Mouse (Mus musculus): ENCODE measurements around the gene Necap2. TPM values are rescaled to one million over a fixed set of nuclear protein-coding genes. Genes with fewer than 3 reads are reported as not detected.

Necap2 gene
- polyA plus RNA-seq, 1 experiment from 2014 or later, result 87.5 TPM

- WGBS (ENCODE audit: insufficient replicate concordance), result 45% methylated on average over 10 of the region's 10 CpGs
- Histone ChIP-seq H3K4me3 (ENCODE audit: low read depth, low read length) (no peak overlapping the region), H3K9me3 (replicated peaks; ENCODE audit: control insufficient read depth, low read length) (no peaks in the 10 kb centered on the region), H3K9ac (ENCODE audit: low read depth, low read length) (no peak overlapping the region), H3K4me1 (ENCODE audit: control insufficient read depth, low read depth, low read length) (peaks cover 3% of the 10 kb centered on the region), H3K36me3 (ENCODE audit: control insufficient read depth, insufficient read depth) (no peaks in the 10 kb centered on the region), H3K27me3 (ENCODE audit: control insufficient read depth, insufficient read depth, low read depth, low read length) (no peaks in the 10 kb centered on the region), H3K4me2 (ENCODE audit: low read depth, low read length) (no peak overlapping the region), H3K27ac (ENCODE audit: low read length) (no peak overlapping the region)
- ATAC-seq (ENCODE audit: low read depth), result peak; percentile 87
These were observed 8.7 kb upstream of the Necap2 start for GRCm38 (mm10) chr4:141086862-141087261.

- WGBS (ENCODE audit: insufficient replicate concordance), result 69% methylated on average over 18 of the region's 18 CpGs
- H3K27ac ChIP-seq (ENCODE audit: low read length), result no peak overlapping the region
- peaks cover 39% of the 10 kb centered on the region for H3K4me1 ChIP-seq (ENCODE audit: control insufficient read depth, low read depth, low read length)
- no peak for ATAC-seq (ENCODE audit: low read depth)
- peak overlapping the region; percentile 88 for H3K4me3 ChIP-seq (ENCODE audit: low read depth, low read length)
- peak overlapping the region; percentile 39 for H3K4me2 ChIP-seq (ENCODE audit: low read depth, low read length)
- no peak overlapping the region for H3K9ac ChIP-seq (ENCODE audit: low read depth, low read length)
- H3K9me3 ChIP-seq (replicated peaks; ENCODE audit: control insufficient read depth, low read length), result no peaks in the 10 kb centered on the region
- H3K36me3 ChIP-seq (ENCODE audit: control insufficient read depth, insufficient read depth), result peaks cover 4% of the 10 kb centered on the region
- no peaks in the 10 kb centered on the region for H3K27me3 ChIP-seq (ENCODE audit: control insufficient read depth, insufficient read depth, low read depth, low read length)
These were observed 467 bp upstream of the Necap2 start for GRCm38 (mm10) chr4:141078510-141079137.

DNA sequence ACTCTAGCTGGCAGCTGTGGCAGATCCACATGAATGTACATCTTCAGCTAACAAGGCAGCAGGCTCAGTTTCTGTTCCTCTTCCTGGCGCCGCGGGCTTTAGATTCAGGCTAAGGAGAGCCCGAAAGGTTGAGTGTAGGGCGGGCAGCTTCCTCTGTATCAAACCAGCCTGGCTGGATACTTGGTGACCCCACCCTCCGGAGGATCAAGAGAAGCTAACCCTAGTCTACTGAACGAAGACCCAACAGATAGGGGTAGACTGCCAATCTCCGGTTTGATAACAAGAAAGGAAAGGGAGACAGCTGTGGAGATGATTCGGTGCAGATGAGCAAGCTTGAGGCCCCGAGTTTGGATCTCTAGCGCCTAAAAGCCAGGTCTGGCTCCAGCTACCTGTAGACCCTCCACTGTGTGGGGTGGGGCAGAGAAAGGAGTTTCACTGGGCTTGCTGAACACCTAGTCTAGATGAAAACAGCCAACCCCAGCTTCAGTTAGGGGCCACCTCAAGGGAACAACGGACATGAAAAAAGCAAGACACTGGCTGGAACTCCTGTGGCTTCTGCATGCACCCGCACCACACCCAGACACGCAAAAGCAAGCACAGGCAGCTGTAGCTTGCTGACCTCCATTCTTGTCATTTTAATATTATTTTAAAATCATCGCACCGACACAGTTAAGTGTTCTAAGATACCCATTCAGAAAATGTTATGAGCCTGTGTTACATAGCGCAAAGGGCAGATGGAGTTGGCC is 1.2 kb downstream of the Necap2 start:
- Histone ChIP-seq H3K4me1 (ENCODE audit: control insufficient read depth, low read depth, low read length) (peaks cover 50% of the 10 kb centered on the region), H3K27ac (ENCODE audit: low read length) (peak overlapping the region; percentile 94), H3K36me3 (ENCODE audit: control insufficient read depth, insufficient read depth) (peaks cover 19% of the 10 kb centered on the region), H3K27me3 (ENCODE audit: control insufficient read depth, insufficient read depth, low read depth, low read length) (no peaks in the 10 kb centered on the region), H3K9ac (ENCODE audit: low read depth, low read length) (peak overlapping the region; percentile 90), H3K4me3 (ENCODE audit: low read depth, low read length) (peak overlapping the region; percentile 88), H3K9me3 (replicated peaks; ENCODE audit: control insufficient read depth, low read length) (no peaks in the 10 kb centered on the region), H3K4me2 (ENCODE audit: low read depth, low read length) (peak overlapping the region; percentile 82)
- WGBS (ENCODE audit: insufficient replicate concordance), result 18% methylated on average over 17 of the region's 17 CpGs
- peak; percentile 71 for ATAC-seq (ENCODE audit: low read depth)

DNA sequence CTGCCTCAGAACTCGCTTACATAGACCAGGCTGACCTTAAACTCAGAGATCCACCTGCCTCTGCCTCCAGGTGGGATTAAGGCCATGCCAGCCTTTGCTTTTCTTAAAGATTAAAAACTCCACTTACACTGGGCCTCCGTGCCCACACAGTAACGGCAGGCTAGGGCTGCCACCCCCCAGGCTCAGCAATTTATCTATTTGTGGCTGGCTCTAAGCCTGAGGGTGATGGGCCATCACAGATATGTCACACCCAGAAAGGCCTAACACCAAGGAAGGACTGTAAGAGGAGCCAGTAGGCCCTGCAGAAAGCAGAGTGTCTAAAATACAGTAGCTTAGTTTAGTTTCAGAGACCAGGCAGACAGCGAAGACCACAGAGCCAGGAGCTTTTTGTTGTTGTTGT is 4.0 kb downstream of the Necap2 start:
- peak; percentile 55 for ATAC-seq (ENCODE audit: low read depth)
- Histone ChIP-seq H3K9ac (ENCODE audit: low read depth, low read length) (peak overlapping the region; percentile 53), H3K4me3 (ENCODE audit: low read depth, low read length) (peak overlapping the region; percentile 31), H3K4me2 (ENCODE audit: low read depth, low read length) (peak overlapping the region; percentile 56), H3K4me1 (ENCODE audit: control insufficient read depth, low read depth, low read length) (peaks cover 61% of the 10 kb centered on the region), H3K9me3 (replicated peaks; ENCODE audit: control insufficient read depth, low read length) (no peaks in the 10 kb centered on the region), H3K27ac (ENCODE audit: low read length) (peak overlapping the region; percentile 86), H3K36me3 (ENCODE audit: control insufficient read depth, insufficient read depth) (peaks cover 45% of the 10 kb centered on the region), H3K27me3 (ENCODE audit: control insufficient read depth, insufficient read depth, low read depth, low read length) (no peaks in the 10 kb centered on the region)
- WGBS (ENCODE audit: insufficient replicate concordance), result 29% methylated on average over 4 of the region's 4 CpGs

DNA sequence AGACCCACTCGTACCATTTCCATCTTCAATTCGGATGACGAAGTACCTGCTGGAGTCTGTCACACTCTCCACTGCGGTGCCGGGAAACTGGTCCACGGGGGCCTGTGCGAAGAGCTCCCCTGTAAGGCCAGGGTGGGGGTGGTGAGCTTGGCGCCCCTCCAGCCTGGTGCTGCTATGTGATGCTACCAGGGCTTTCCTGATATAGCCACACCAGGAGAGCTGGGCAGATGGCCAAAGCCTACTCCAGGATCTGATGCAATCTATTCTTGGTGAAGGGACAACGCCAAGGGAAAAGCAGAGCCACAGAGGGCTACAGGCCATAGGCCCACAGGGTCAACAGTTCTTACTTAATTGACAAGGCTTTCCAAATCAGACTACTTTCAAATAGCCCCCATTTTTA is 4.5 kb downstream of the Necap2 start:
- Histone ChIP-seq H3K4me1 (ENCODE audit: control insufficient read depth, low read depth, low read length) (peaks cover 66% of the 10 kb centered on the region), H3K9me3 (replicated peaks; ENCODE audit: control insufficient read depth, low read length) (no peaks in the 10 kb centered on the region), H3K36me3 (ENCODE audit: control insufficient read depth, insufficient read depth) (peaks cover 50% of the 10 kb centered on the region), H3K27ac (ENCODE audit: low read length) (peak overlapping the region; percentile 86), H3K4me3 (ENCODE audit: low read depth, low read length) (peak overlapping the region; percentile 31), H3K4me2 (ENCODE audit: low read depth, low read length) (peak overlapping the region; percentile 56), H3K9ac (ENCODE audit: low read depth, low read length) (peak overlapping the region; percentile 53), H3K27me3 (ENCODE audit: control insufficient read depth, insufficient read depth, low read depth, low read length) (no peaks in the 10 kb centered on the region)
- WGBS (ENCODE audit: insufficient replicate concordance), result 62% methylated on average over 9 of the region's 9 CpGs
- peak; percentile 19 for ATAC-seq (ENCODE audit: low read depth)

- Histone ChIP-seq H3K9me3 (replicated peaks; ENCODE audit: control insufficient read depth, low read length) (no peaks in the 10 kb centered on the region), H3K27ac (ENCODE audit: low read length) (no peak overlapping the region), H3K27me3 (ENCODE audit: control insufficient read depth, insufficient read depth, low read depth, low read length) (no peaks in the 10 kb centered on the region), H3K36me3 (ENCODE audit: control insufficient read depth, insufficient read depth) (peaks cover 61% of the 10 kb centered on the region), H3K4me3 (ENCODE audit: low read depth, low read length) (no peak overlapping the region), H3K9ac (ENCODE audit: low read depth, low read length) (no peak overlapping the region), H3K4me1 (ENCODE audit: control insufficient read depth, low read depth, low read length) (peaks cover 69% of the 10 kb centered on the region), H3K4me2 (ENCODE audit: low read depth, low read length) (no peak overlapping the region)
- ATAC-seq (ENCODE audit: low read depth), result no peak
- WGBS (ENCODE audit: insufficient replicate concordance), result 85% methylated on average over 11 of the region's 11 CpGs
These were observed 5.7 kb downstream of the Necap2 start for GRCm38 (mm10) chr4:141072502-141072901.

DNA sequence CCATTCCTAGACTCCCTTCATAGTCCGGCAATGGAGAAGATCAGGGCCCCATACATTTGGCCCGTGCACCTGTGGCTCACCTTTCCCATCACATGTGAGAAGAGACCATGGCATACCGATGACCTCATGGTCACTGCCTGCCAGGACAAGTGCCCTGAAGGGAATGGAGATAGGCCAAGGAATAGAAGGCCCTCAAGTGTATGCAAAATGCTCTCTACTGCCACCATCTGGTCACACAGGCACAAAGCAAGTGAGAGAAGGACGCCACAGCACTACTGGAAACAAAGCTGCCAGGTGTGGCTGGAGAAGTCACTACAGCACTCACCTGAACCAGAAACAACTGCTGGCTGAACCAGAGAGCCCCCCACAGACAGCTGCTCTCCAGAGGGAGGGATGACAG is 8.4 kb downstream of the Necap2 start:
- no peak overlapping the region for H3K9ac ChIP-seq (ENCODE audit: low read depth, low read length)
- peaks cover 75% of the 10 kb centered on the region for H3K36me3 ChIP-seq (ENCODE audit: control insufficient read depth, insufficient read depth)
- H3K9me3 ChIP-seq (replicated peaks; ENCODE audit: control insufficient read depth, low read length), result no peaks in the 10 kb centered on the region
- no peak overlapping the region for H3K4me3 ChIP-seq (ENCODE audit: low read depth, low read length)
- ATAC-seq (ENCODE audit: low read depth), result no peak
- peaks cover 43% of the 10 kb centered on the region for H3K4me1 ChIP-seq (ENCODE audit: control insufficient read depth, low read depth, low read length)
- H3K4me2 ChIP-seq (ENCODE audit: low read depth, low read length), result no peak overlapping the region
- 39% methylated on average over 4 of the region's 4 CpGs for WGBS (ENCODE audit: insufficient replicate concordance)
- no peaks in the 10 kb centered on the region for H3K27me3 ChIP-seq (ENCODE audit: control insufficient read depth, insufficient read depth, low read depth, low read length)
- peak overlapping the region; percentile 31 for H3K27ac ChIP-seq (ENCODE audit: low read length)

DNA sequence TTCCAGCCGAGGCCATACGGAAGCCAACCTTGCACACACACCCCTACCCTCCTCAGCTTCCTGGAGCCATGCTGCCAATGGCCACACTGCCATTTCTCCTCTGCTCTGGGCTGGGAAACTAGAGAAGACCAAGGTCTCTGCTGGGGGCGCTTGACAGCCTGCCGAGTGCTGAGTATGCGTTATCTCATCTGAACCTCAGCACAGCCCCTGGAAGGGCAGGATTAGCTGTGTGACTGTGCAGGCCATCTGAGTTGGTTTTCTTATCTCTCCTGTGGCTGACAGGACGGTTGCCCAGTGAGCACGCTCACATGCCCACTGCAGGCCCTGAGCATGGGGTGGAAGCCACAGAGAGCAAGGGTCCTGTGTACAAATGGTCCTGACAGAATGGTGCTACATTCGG is 9.5 kb downstream of the Necap2 start:
- no peak overlapping the region for H3K4me3 ChIP-seq (ENCODE audit: low read depth, low read length)
- WGBS (ENCODE audit: insufficient replicate concordance), result 25% methylated on average over 8 of the region's 8 CpGs
- ATAC-seq (ENCODE audit: low read depth), result peak; percentile 79
- no peak overlapping the region for H3K4me2 ChIP-seq (ENCODE audit: low read depth, low read length)
- H3K27ac ChIP-seq (ENCODE audit: low read length), result peak overlapping the region; percentile 31
- no peaks in the 10 kb centered on the region for H3K27me3 ChIP-seq (ENCODE audit: control insufficient read depth, insufficient read depth, low read depth, low read length)
- peaks cover 72% of the 10 kb centered on the region for H3K36me3 ChIP-seq (ENCODE audit: control insufficient read depth, insufficient read depth)
- no peaks in the 10 kb centered on the region for H3K9me3 ChIP-seq (replicated peaks; ENCODE audit: control insufficient read depth, low read length)
- no peak overlapping the region; the same call in 1 of the 2 replicates for H3K9ac ChIP-seq (ENCODE audit: low read depth, low read length)
- H3K4me1 ChIP-seq (ENCODE audit: control insufficient read depth, low read depth, low read length), result peaks cover 33% of the 10 kb centered on the region

GRCm38 (mm10) chr4:141067516-141068046 is 10.6 kb downstream of the Necap2 start:
- Histone ChIP-seq H3K36me3 (ENCODE audit: control insufficient read depth, insufficient read depth) (peaks cover 61% of the 10 kb centered on the region), H3K9ac (ENCODE audit: low read depth, low read length) (no peak overlapping the region)
- WGBS (ENCODE audit: insufficient replicate concordance), result 81% methylated on average over 9 of the region's 9 CpGs

More at GRCm38 (mm10) chr4:141067516-141068046, 10.6 kb downstream of the Necap2 start:
- Histone ChIP-seq H3K27me3 (ENCODE audit: control insufficient read depth, insufficient read depth, low read depth, low read length) (no peaks in the 10 kb centered on the region), H3K27ac (ENCODE audit: low read length) (no peak overlapping the region), H3K4me2 (ENCODE audit: low read depth, low read length) (no peak overlapping the region), H3K4me1 (ENCODE audit: control insufficient read depth, low read depth, low read length) (peaks cover 24% of the 10 kb centered on the region), H3K4me3 (ENCODE audit: low read depth, low read length) (no peak overlapping the region), H3K9me3 (replicated peaks; ENCODE audit: control insufficient read depth, low read length) (no peaks in the 10 kb centered on the region)
- ATAC-seq (ENCODE audit: low read depth), result no peak
